Mouse (Mus musculus) limb, embryonic 15.5 days (tissue): ENCODE measurements around the gene Ier5l. TPM values are rescaled to one million over a fixed set of nuclear protein-coding genes. Genes with fewer than 3 reads are reported as not detected.
A peak's percentile ranks its signal among the peaks of the same experiment; 100 is the strongest.

Experiments used
- ATAC-seq: fragments of 200-750 bp; cut with Nextera tagmentation; 2 replicates; pipeline ENCODE4 v1.8.0; 2017; ENCODE audit warnings: low read depth, moderate TSS enrichment; ENCODE audit not compliant: insufficient number of reproducible peaks, low FRiP score, low TSS enrichment
- H3K27ac ChIP-seq: fragments of 300-500 bp; sonication (generic); 2 replicates; pipeline ENCODE4 v1.5.1; 2015; ENCODE audit warnings: moderate library complexity, mild to moderate bottlenecking, inconsistent platforms
- H3K27me3 ChIP-seq: fragments of 300-500 bp; sonication (generic); 2 replicates; pipeline ENCODE4 v1.6.1; 2015; ENCODE audit warnings: inconsistent platforms
- H3K36me3 ChIP-seq: fragments of 300-500 bp; sonication (generic); 2 replicates; pipeline ENCODE4 v1.6.1; 2015; ENCODE audit warnings: inconsistent platforms
- H3K4me1 ChIP-seq: fragments of 300-500 bp; sonication (generic); 2 replicates; pipeline ENCODE4 v1.6.1; 2015; ENCODE audit warnings: inconsistent platforms
- H3K4me2 ChIP-seq: fragments of 300-500 bp; sonication (generic); 2 replicates; pipeline ENCODE4 v1.6.1; 2015; ENCODE audit warnings: mild to moderate bottlenecking, inconsistent platforms
- H3K4me3 ChIP-seq: fragments of 300-500 bp; sonication (generic); 2 replicates; pipeline ENCODE4 v1.5.1; 2015; ENCODE audit warnings: mild to moderate bottlenecking, inconsistent platforms
- H3K9ac ChIP-seq: fragments of 300-500 bp; sonication (generic); 2 replicates; pipeline ENCODE4 v1.6.1; 2015; ENCODE audit warnings: inconsistent platforms
- H3K9me3 ChIP-seq: fragments of 300-500 bp; sonication (generic); 2 replicates; pipeline ENCODE4 v1.6.1; 2016; ENCODE audit warnings: inconsistent platforms
- WGBS: fragments of 180-500 bp; shearing (Covaris S2); methylation state at CpG from one replicate; pipeline ENCODE4 v1.1.7; 2015; 5-methylcytosine and 5-hydroxymethylcytosine counted together
- polyA plus RNA-seq: library from polyadenylated mRNA; unstranded; fragments of >200 nt; fragmentation: Nextera tagmentation; extraction: Ambion mirVana; gene quantifications from 2 replicates; pipeline ENCODE4 v1.2.1, GENCODE M21; 2015

The Ier5l gene
- polyA plus RNA-seq, 1 experiment from 2014 or later, result 2.1 TPM

- Histone ChIP-seq H3K4me3 (no peak overlapping the region), H3K4me1 (peaks cover 25% of the 10 kb centered on the region), H3K36me3 (peaks cover 66% of the 10 kb centered on the region), H3K4me2 (no peak overlapping the region), H3K9me3 (no peaks in the 10 kb centered on the region), H3K27ac (no peak overlapping the region), H3K9ac (no peak overlapping the region), H3K27me3 (no peaks in the 10 kb centered on the region)
- ATAC-seq, result no peak
- WGBS, result 70% methylated on average over 4 of the region's 4 CpGs
These were observed 37.2 kb downstream of the Ier5l start for GRCm38 (mm10) chr2:30436809-30437208.

- no peak overlapping the region for H3K4me3 ChIP-seq
- peaks cover 72% of the 10 kb centered on the region for H3K36me3 ChIP-seq
- 79% methylated on average over 5 of the region's 5 CpGs for WGBS
- H3K27ac ChIP-seq, result no peak overlapping the region
- no peak for ATAC-seq
- no peaks in the 10 kb centered on the region for H3K9me3 ChIP-seq
- peaks cover 19% of the 10 kb centered on the region for H3K4me1 ChIP-seq
- H3K27me3 ChIP-seq, result no peaks in the 10 kb centered on the region
- no peak overlapping the region for H3K4me2 ChIP-seq
- no peak overlapping the region for H3K9ac ChIP-seq
These were observed 37.9 kb downstream of the Ier5l start for GRCm38 (mm10) chr2:30436156-30436545.

- H3K4me2 ChIP-seq, result no peak overlapping the region
- H3K9me3 ChIP-seq, result no peaks in the 10 kb centered on the region
- WGBS, result 55% methylated on average over 5 of the region's 5 CpGs
- H3K4me3 ChIP-seq, result no peak overlapping the region
- peaks cover 13% of the 10 kb centered on the region for H3K4me1 ChIP-seq
- peaks cover 78% of the 10 kb centered on the region for H3K36me3 ChIP-seq
- H3K9ac ChIP-seq, result no peak overlapping the region
- no peaks in the 10 kb centered on the region for H3K27me3 ChIP-seq
- no peak overlapping the region for H3K27ac ChIP-seq
- ATAC-seq, result 0 out of 2 replicates have a peak, but pooled peaks have one; percentile 36
These were observed 38.5 kb downstream of the Ier5l start for GRCm38 (mm10) chr2:30435326-30436155.

GRCm38 (mm10) chr2:30429156-30429555 lies 44.9 kb downstream of the Ier5l start:
- H3K27me3 ChIP-seq, result no peaks in the 10 kb centered on the region
- H3K4me2 ChIP-seq, result no peak overlapping the region
- no peak overlapping the region for H3K4me3 ChIP-seq
- H3K9me3 ChIP-seq, result no peaks in the 10 kb centered on the region
- no peak overlapping the region for H3K27ac ChIP-seq
- H3K9ac ChIP-seq, result no peak overlapping the region
- H3K36me3 ChIP-seq, result peaks cover 81% of the 10 kb centered on the region
- no peak for ATAC-seq
- no peaks in the 10 kb centered on the region for H3K4me1 ChIP-seq

Other genes starting within 250 kb of the Ier5l start
- gene Lrrc8a, start 236.5 kb downstream of the Ier5l start, polyA plus RNA-seq, result 40.6 and 42.5 TPM in 2 replicates
- 0.10 and 0.11 TPM in 2 replicates for gene Gm28035, start 233.7 kb downstream of the Ier5l start, polyA plus RNA-seq
- gene Phyhd1, start 208.0 kb downstream of the Ier5l start, polyA plus RNA-seq, result 5.9 and 6.8 TPM in 2 replicates
- gene Gm28038, start 193.2 kb downstream of the Ier5l start, polyA plus RNA-seq, result not detected in 2 replicates
- gene Dolk, start 187.9 kb downstream of the Ier5l start, polyA plus RNA-seq, result 31.5 and 33.4 TPM in 2 replicates
- 28.2 and 32.4 TPM in 2 replicates for gene Nup188, start 187.8 kb downstream of the Ier5l start, polyA plus RNA-seq
- 87.5 and 88.5 TPM in 2 replicates for gene Sh3glb2, start 114.9 kb downstream of the Ier5l start, polyA plus RNA-seq
- 23.3 and 23.9 TPM in 2 replicates for gene Miga2, start 110.0 kb downstream of the Ier5l start, polyA plus RNA-seq
- gene Dolpp1, start 82.0 kb downstream of the Ier5l start, polyA plus RNA-seq, result 35.5 and 35.8 TPM in 2 replicates
- 23.9 and 37.6 TPM in 2 replicates for gene Crat, start 58.4 kb downstream of the Ier5l start, polyA plus RNA-seq
- gene Ptpa, start 58.2 kb downstream of the Ier5l start, polyA plus RNA-seq, result 137 and 149 TPM in 2 replicates
- gene Cstad, start 120.8 kb upstream of the Ier5l start, polyA plus RNA-seq, result 2.0 and 2.2 TPM in 2 replicates